Mouse (Mus musculus) MEL (cell line): ENCODE results near the gene Emilin3. TPM values are rescaled to one million over a fixed set of nuclear protein-coding genes. Genes with fewer than 3 reads are reported as not detected.

ENCODE experiments used
- DNase-seq: peaks from one replicate; pipeline ENCODE4 v3.0.0; 2011; ENCODE audit warnings: low read depth, low spot score
- H3K27ac ChIP-seq: 2 replicates; pipeline ENCODE4 v1.5.1; 2012; ENCODE audit warnings: low read depth, mild to moderate bottlenecking, control low read depth, low read length, moderate library complexity; ENCODE audit not compliant: control insufficient read depth
- H3K27me3 ChIP-seq, 2 experiments: fragments of 150-350 bp in 1 of 2; sonication (generic) in 1 of 2; 2 replicates each; pipeline ENCODE4 v1.6.1; 2012; ENCODE audit warnings: low read length in 2 of 2, mild to moderate bottlenecking in 2 of 2, improper control_type of control experiment in 1 of 2, moderate library complexity in 1 of 2; ENCODE audit not compliant: insufficient read depth in 2 of 2, control insufficient read depth in 1 of 2
- H3K36me3 ChIP-seq, 2 experiments: 2 replicates each; pipeline ENCODE4 v1.6.1; 2012 to 2014; ENCODE audit warnings: low read length in 2 of 2, improper control_type of control experiment in 1 of 2, inconsistent platforms in 1 of 2, mild to moderate bottlenecking in 1 of 2; ENCODE audit not compliant: insufficient read depth in 2 of 2, control insufficient read depth in 1 of 2
- H3K4me1 ChIP-seq, 2 experiments: fragments of 150-350 bp in 1 of 2; sonication (generic) in 1 of 2; 2 replicates each; pipeline ENCODE4 v1.6.1; 2012; ENCODE audit warnings: low read length in 2 of 2, improper control_type of control experiment in 1 of 2, mild to moderate bottlenecking in 1 of 2; ENCODE audit not compliant: insufficient read depth in 2 of 2, control insufficient read depth in 1 of 2
- H3K4me3 ChIP-seq, 2 experiments: fragments of 150-350 bp in 1 of 2; sonication (generic) in 1 of 2; 2 replicates each; pipeline ENCODE4 v1.5.1; 2012; ENCODE audit warnings: low read depth in 2 of 2, low read length in 2 of 2, mild to moderate bottlenecking in 2 of 2, moderate library complexity in 2 of 2, control low read depth in 1 of 2, improper control_type of control experiment in 1 of 2; ENCODE audit not compliant: control insufficient read depth in 1 of 2, insufficient read depth in 1 of 2
- H3K79me2 ChIP-seq: 2 replicates; pipeline ENCODE4 v1.6.1; 2012; ENCODE audit warnings: mild to moderate bottlenecking, low read length, moderate library complexity; ENCODE audit not compliant: control insufficient read depth, poor library complexity, insufficient read depth
- H3K9ac ChIP-seq: 2 replicates; pipeline ENCODE4 v1.6.1; 2012; ENCODE audit warnings: low read depth, mild to moderate bottlenecking, control low read depth, low read length, moderate library complexity; ENCODE audit not compliant: control insufficient read depth, poor library complexity, severe bottlenecking
- H3K9me3 ChIP-seq: fragments of 150-350 bp; sonication (generic); replicated peaks from 2 replicates; pipeline ENCODE4 v1.6.1; 2012; ENCODE audit warnings: mild to moderate bottlenecking, low read length, improper control_type of control experiment, moderate library complexity; ENCODE audit not compliant: insufficient read depth
- BHLHE40 ChIP-seq: IDR thresholded peaks from 2 replicates; pipeline ENCODE4 v1.6.1; 2012; ENCODE audit warnings: low read depth, mild to moderate bottlenecking, inconsistent platforms, low read length, improper control_type of control experiment, borderline replicate concordance
- CHD1 ChIP-seq: IDR thresholded peaks from 2 replicates; pipeline ENCODE4 v1.6.1; 2012; ENCODE audit warnings: low read depth, mild to moderate bottlenecking, inconsistent platforms, low read length, improper control_type of control experiment
- CTCF ChIP-seq, 3 experiments: IDR thresholded peaks in 2 of 3; conservative IDR thresholded peaks in 1 of 3; 2 replicates each; pipeline ENCODE4 v1.5.1; 2011 to 2012; ENCODE audit warnings: low read length in 3 of 3, low read depth in 2 of 3, mild to moderate bottlenecking in 2 of 3, improper control_type of control experiment in 1 of 3, inconsistent platforms in 1 of 3, mixed read lengths in 1 of 3, moderate library complexity in 1 of 3; ENCODE audit not compliant: control insufficient read depth in 1 of 3, insufficient read depth in 1 of 3, poor library complexity in 1 of 3, severe bottlenecking in 1 of 3
- E2F4 ChIP-seq: IDR thresholded peaks from 2 replicates; pipeline ENCODE4 v1.6.1; 2011; ENCODE audit warnings: low read depth, low read length, improper control_type of control experiment, borderline replicate concordance
- EP300 ChIP-seq, 2 experiments: IDR thresholded peaks; 2 replicates each; pipeline ENCODE4 v1.6.1; 2011; ENCODE audit warnings: improper control_type of control experiment in 2 of 2, low read length in 2 of 2, low read depth in 1 of 2, mild to moderate bottlenecking in 1 of 2
- GATA1 ChIP-seq: IDR thresholded peaks from 2 replicates; pipeline ENCODE4 v1.6.1; 2011; ENCODE audit warnings: low read depth, low read length, improper control_type of control experiment
- HCFC1 ChIP-seq: IDR thresholded peaks from 2 replicates; pipeline ENCODE4 v1.6.1; 2012; ENCODE audit warnings: low read depth, mild to moderate bottlenecking, inconsistent platforms, low read length, improper control_type of control experiment, moderate library complexity
- MAX ChIP-seq: IDR thresholded peaks from 2 replicates; pipeline ENCODE4 v1.6.1; 2011; ENCODE audit warnings: low read length, improper control_type of control experiment
- MAZ ChIP-seq: IDR thresholded peaks from 2 replicates; pipeline ENCODE4 v1.6.1; 2012; ENCODE audit warnings: low read depth, mild to moderate bottlenecking, inconsistent platforms, low read length, improper control_type of control experiment
- MEF2A ChIP-seq: IDR thresholded peaks from 2 replicates; pipeline ENCODE4 v1.6.1; 2014; ENCODE audit warnings: low read depth, mild to moderate bottlenecking, inconsistent platforms, low read length, improper control_type of control experiment; ENCODE audit not compliant: poor library complexity, insufficient replicate concordance, severe bottlenecking; ENCODE audit errors: extremely low read depth
- MXI1 ChIP-seq: IDR thresholded peaks from 2 replicates; pipeline ENCODE4 v1.6.1; 2011; ENCODE audit warnings: mild to moderate bottlenecking, low read depth, low read length, improper control_type of control experiment
- MYB ChIP-seq: IDR thresholded peaks from 2 replicates; pipeline ENCODE4 v1.6.1; 2011; ENCODE audit warnings: mild to moderate bottlenecking, low read depth, low read length, improper control_type of control experiment
- MYC ChIP-seq: IDR thresholded peaks from 2 replicates; pipeline ENCODE4 v1.6.1; 2011; ENCODE audit warnings: low read depth, mild to moderate bottlenecking, low read length, improper control_type of control experiment, moderate library complexity
- NELFE ChIP-seq: IDR thresholded peaks from 2 replicates; pipeline ENCODE4 v1.6.1; 2011; ENCODE audit warnings: low read depth, low read length, improper control_type of control experiment
- POLR2A ChIP-seq, 2 experiments: IDR thresholded peaks; 2 replicates each; pipeline ENCODE4 v1.6.1; 2011 to 2012; ENCODE audit warnings: low read length in 2 of 2, mild to moderate bottlenecking in 2 of 2, control low read depth in 1 of 2, improper control_type of control experiment in 1 of 2, low read depth in 1 of 2, moderate library complexity in 1 of 2; ENCODE audit not compliant: control insufficient read depth in 1 of 2, insufficient read depth in 1 of 2, poor library complexity in 1 of 2
- POLR2AphosphoS2 ChIP-seq: IDR thresholded peaks from 2 replicates; pipeline ENCODE4 v1.6.1; 2011; ENCODE audit warnings: low read length, improper control_type of control experiment
- POLR2AphosphoS5 ChIP-seq: IDR thresholded peaks from 2 replicates; pipeline ENCODE4 v1.6.1; 2012; ENCODE audit warnings: low read depth, borderline replicate concordance, mild to moderate bottlenecking, inconsistent platforms, low read length, moderate library complexity, mixed read lengths
- RAD21 ChIP-seq: IDR thresholded peaks from 2 replicates; pipeline ENCODE4 v1.6.1; 2011; ENCODE audit warnings: mild to moderate bottlenecking, low read depth, low read length, improper control_type of control experiment
- SIN3A ChIP-seq: IDR thresholded peaks from 2 replicates; pipeline ENCODE4 v1.6.1; 2012; ENCODE audit warnings: low read length, improper control_type of control experiment, inconsistent platforms
- TAL1 ChIP-seq: IDR thresholded peaks from 2 replicates; pipeline ENCODE4 v1.6.1; 2012; ENCODE audit warnings: mild to moderate bottlenecking, inconsistent platforms, low read length, moderate library complexity, mixed read lengths
- TBP ChIP-seq: IDR thresholded peaks from 2 replicates; pipeline ENCODE4 v1.8.0; 2011; ENCODE audit warnings: low read depth, low read length, improper control_type of control experiment
- TCF12 ChIP-seq: IDR thresholded peaks from 2 replicates; pipeline ENCODE4 v1.6.1; 2014; ENCODE audit warnings: low read depth, mild to moderate bottlenecking, inconsistent platforms, low read length, improper control_type of control experiment, moderate library complexity
- UBTF ChIP-seq: IDR thresholded peaks from 2 replicates; pipeline ENCODE4 v1.6.1; 2012; ENCODE audit warnings: low read depth, mild to moderate bottlenecking, inconsistent platforms, low read length, improper control_type of control experiment, moderate library complexity, borderline replicate concordance; ENCODE audit not compliant: insufficient read depth
- USF2 ChIP-seq, 2 experiments: IDR thresholded peaks; 2 replicates each; pipeline ENCODE4 v1.6.1; 2011 to 2012; ENCODE audit warnings: improper control_type of control experiment in 2 of 2, low read length in 2 of 2, borderline replicate concordance in 1 of 2, inconsistent platforms in 1 of 2, low read depth in 1 of 2, mild to moderate bottlenecking in 1 of 2; ENCODE audit not compliant: insufficient read depth in 1 of 2
- ZMIZ1 ChIP-seq: IDR thresholded peaks from 2 replicates; pipeline ENCODE4 v1.6.1; 2012; ENCODE audit warnings: low read depth, mild to moderate bottlenecking, inconsistent platforms, low read length, improper control_type of control experiment, moderate library complexity
- ZNF384 ChIP-seq: IDR thresholded peaks from 2 replicates; pipeline ENCODE4 v1.6.1; 2012; ENCODE audit warnings: low read depth, mild to moderate bottlenecking, inconsistent platforms, low read length, improper control_type of control experiment
- polyA plus RNA-seq, 2 experiments: library from polyadenylated mRNA; stranded (reverse) in 1 of 2; unstranded in 1 of 2; fragments of >175 nt in 1 of 2; fragments of >200 nt in 1 of 2; gene quantifications; 2 replicates each; pipeline versions ENCODE4 v1.2.1 to v1.2.4; 2012; ENCODE audit warnings: low replicate concordance in 2 of 2, low read depth in 1 of 2; ENCODE audit not compliant: insufficient read length in 2 of 2, insufficient read depth in 1 of 2, missing spikeins in 1 of 2
- total RNA-seq: library from RNA; depleted of rRNA; stranded (reverse); fragments of 300-350 nt; gene quantifications from 2 replicates; pipeline ENCODE4 v1.2.3, GENCODE M21; 2012

The Emilin3 gene
- total and polyA plus RNA-seq, 3 experiments, result not detected

GRCm38 (mm10) chr2:160933890-160934289 lies 21.8 kb upstream of the Emilin3 start:
- no peak overlapping the region for H3K27ac ChIP-seq
- no peak for TF ChIP-seq MYC
- no peak for TF ChIP-seq POLR2AphosphoS2
- TF ChIP-seq TBP, result no peak
- TF ChIP-seq TAL1, result no peak
- TF ChIP-seq CTCF (IDR thresholded peaks at IDR 0.05 in 2 of 3, conservative IDR thresholded peaks at IDR 0.05 in 1 of 3; ENCODE audit: control insufficient read depth in 1 of 3, insufficient read depth in 1 of 3, low read depth in 2 of 3, low read length in 3 of 3, poor library complexity in 1 of 3, severe bottlenecking in 1 of 3), result peak in 2 of 3 experiments; percentile 22 to 36; a peak in 3 of 6 replicates
- no peak for TF ChIP-seq E2F4
- no peak for TF ChIP-seq HCFC1
- TF ChIP-seq MAX, result no peak
- TF ChIP-seq ZNF384, result no peak
- TF ChIP-seq, all 39 proteins: peak for 1
- Histone ChIP-seq H3K9me3 (no peaks in the 10 kb centered on the region), H3K9ac (no peak overlapping the region), H3K36me3 (no peaks in the 10 kb centered on the region), H3K27me3 (no peaks in the 10 kb centered on the region), H3K4me1 (no peaks in the 10 kb centered on the region), H3K79me2 (no peaks in the 10 kb centered on the region), H3K4me3 (no peak overlapping the region)
- DNase-seq, result no peak

GRCm38 (mm10) chr2:160932981-160933380 lies 20.9 kb upstream of the Emilin3 start:
- no peak for DNase-seq
- Histone ChIP-seq H3K79me2 (no peaks in the 10 kb centered on the region), H3K27ac (no peak overlapping the region), H3K4me3 (no peak overlapping the region), H3K9ac (no peak overlapping the region), H3K9me3 (no peaks in the 10 kb centered on the region), H3K36me3 (no peaks in the 10 kb centered on the region), H3K4me1 (no peaks in the 10 kb centered on the region), H3K27me3 (no peaks in the 10 kb centered on the region)
- TF ChIP-seq MXI1 (no peak), MYB (no peak), POLR2A (IDR thresholded peaks at IDR 0.05; ENCODE audit: control insufficient read depth in 1 of 2, insufficient read depth in 1 of 2, low read depth in 1 of 2, low read length in 2 of 2, poor library complexity in 1 of 2) (no peak), BHLHE40 (no peak), MEF2A (no peak), TCF12 (no peak), RAD21 (no peak), USF2 (IDR thresholded peaks at IDR 0.05; ENCODE audit: borderline replicate concordance in 1 of 2, insufficient read depth in 1 of 2, low read depth in 1 of 2, low read length in 2 of 2) (no peak), NELFE (no peak), EP300 (IDR thresholded peaks at IDR 0.05; ENCODE audit: low read depth in 1 of 2, low read length in 2 of 2) (no peak), UBTF (no peak), POLR2AphosphoS5 (no peak), MAZ (no peak), SIN3A (no peak), MYC (no peak), TBP (no peak), GATA1 (no peak), ZMIZ1 (no peak), CHD1 (no peak)
- TF ChIP-seq, all 39 proteins: peak for 0
